10 mouse cellular contexts compared by ENCODE assay signal in the genomic region with DNA sequence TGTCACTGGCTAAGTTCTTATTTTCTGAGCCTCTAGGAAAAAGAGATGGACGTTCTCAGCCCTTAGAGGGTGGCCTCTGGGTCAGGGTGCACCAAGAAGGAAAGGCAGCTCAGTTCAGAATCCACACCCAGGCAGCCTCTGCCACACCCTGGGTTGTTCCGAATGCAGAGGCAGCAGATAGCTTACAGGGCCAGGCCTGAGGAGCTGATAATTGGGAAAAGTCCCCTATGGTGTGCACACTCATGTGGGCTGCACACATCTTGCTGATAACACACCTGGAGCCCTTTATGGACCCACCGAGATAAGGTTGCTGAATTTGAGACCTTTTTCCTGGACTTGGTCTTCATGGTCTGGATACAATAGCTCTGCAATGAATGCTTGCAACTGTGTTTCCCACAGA. TPM values are rescaled to one million over a fixed set of nuclear protein-coding genes. Genes with fewer than 3 reads are reported as not detected.
DNase-seq lines count a peak whose midpoint lies in the region; ATAC-seq lines count a peak whose summit lies in the region.
"Had no signal": no experiment of that assay in that cellular context is flagged by ENCODE, and none has a peak within 500 bp of the region (broad histone marks: within the 10 kb centered on the region; RNA-seq: fewer than 3 reads in every experiment).

No protein-coding gene starts in this region.

- H3K4me3 ChIP-seq in heart, embryonic 11.5 days (ENCODE audit: low read depth, low read length): no peak overlapping the region

- H3K4me1 ChIP-seq in heart, embryonic 11.5 days (ENCODE audit: control insufficient read depth, insufficient read depth, low read length): peaks cover 9% of the 10 kb centered on the region; the same call in 1 of the 2 replicates

- H3K36me3 ChIP-seq in heart, embryonic 11.5 days (ENCODE audit: control insufficient read depth, insufficient read depth, low read length): no peaks in the 10 kb centered on the region

- DNase-seq in heart, postnatal 25 days (ENCODE audit: low spot score): no peak
- peak; percentile 52 for DNase-seq in MEL-GATA-1-ER (ENCODE audit: extremely low read depth, low read depth)
- no peak for DNase-seq in ovary, postnatal 10 days (ENCODE audit: low spot score)
- DNase-seq in layer of hippocampus, adult 8-10 months (ENCODE audit: low spot score in 2 of 2): no peak
- no peak for DNase-seq in adrenal gland, adult 8-10 months
- DNase-seq: cerebellum, adult 9-10 months; kidney, adult 18-20 months had no signal

- peak; percentile 93 for ATAC-seq in heart, embryonic 11.5 days (replicated peaks; ENCODE audit: insufficient number of reproducible peaks, low FRiP score, low TSS enrichment)
- peak; percentile 89 for ATAC-seq in erythroid progenitor cell, adult 5-6 weeks (replicated peaks; ENCODE audit: low FRiP score, poor library complexity, severe bottlenecking)
- peak; percentile 89 for ATAC-seq in megakaryocyte progenitor cell, adult 5-6 weeks (replicated peaks; ENCODE audit: poor library complexity)

- H3K27me3 ChIP-seq in heart, embryonic 11.5 days (ENCODE audit: control insufficient read depth, insufficient read depth, low read length): no peaks in the 10 kb centered on the region

- WGBS in heart, embryonic 11.5 days (ENCODE audit: insufficient replicate concordance): 57% methylated on average over 3 of the region's 3 CpGs

- H3K4me2 ChIP-seq in heart, embryonic 11.5 days: peak overlapping the region; percentile 24; the same call in 1 of the 2 replicates

- H3K9ac ChIP-seq in heart, embryonic 11.5 days (ENCODE audit: low read depth, low read length): no peak overlapping the region

- peak overlapping the region; percentile 83 for H3K27ac ChIP-seq in heart, embryonic 11.5 days (ENCODE audit: low read depth, low read length)

- intact Hi-C loops in heart, postnatal 25 days (cut with DNase I): no loop called here

- H3K9me3 ChIP-seq in heart, embryonic 11.5 days (replicated peaks; ENCODE audit: control insufficient read depth, low read length): no peaks in the 10 kb centered on the region

RNA-seq across cellular contexts. Expression of gene Mgst3, which starts 9.5 kb away (rescaled TPM):
- polyA plus RNA-seq in heart, embryonic 11.5 days (2014; fragmentation: Nextera tagmentation; extraction: Ambion mirVana): 179 and 182 TPM in 2 replicates
- 100 to 1,000 TPM; 284 to 285 TPM for total RNA-seq in heart, postnatal 25 days (2021)
- 406 and 410 TPM in 2 replicates for total RNA-seq in erythroid progenitor cell, adult 5-6 weeks (2015; ENCODE audit: low replicate concordance)
- 298 and 328 TPM in 2 replicates for total RNA-seq in erythroid progenitor cell, adult 5-6 weeks (2017; ENCODE audit: low replicate concordance)
- 14.0 and 16.5 TPM in 2 replicates for total RNA-seq in megakaryocyte progenitor cell, adult 5-6 weeks (2015)
- 11.8 and 18.1 TPM in 2 replicates for total RNA-seq in megakaryocyte progenitor cell, adult 5-6 weeks (2017)
- 10 to 100 TPM; 67.6 to 74.1 (median 67.9) TPM for total RNA-seq in layer of hippocampus, adult 8-10 months (2022)
- 100 to 1,000 TPM in 2 of 4 experiments, 10 to 100 TPM in 2; 69.3 to 119 (median 87.4) TPM for total RNA-seq in adrenal gland, adult 8-10 months (2022)

RNA-seq across cellular contexts. Expression of gene Aldh9a1, which starts 34.4 kb away (rescaled TPM):
- polyA plus RNA-seq in heart, embryonic 11.5 days (2014; fragmentation: Nextera tagmentation; extraction: Ambion mirVana): 35.6 and 35.7 TPM in 2 replicates
- 10 to 100 TPM; 21.4 to 23.6 TPM for total RNA-seq in heart, postnatal 25 days (2021)
- 13.0 and 20.1 TPM in 2 replicates for total RNA-seq in erythroid progenitor cell, adult 5-6 weeks (2015; ENCODE audit: low replicate concordance)
- 9.4 and 11.8 TPM in 2 replicates for total RNA-seq in erythroid progenitor cell, adult 5-6 weeks (2017; ENCODE audit: low replicate concordance)
- total RNA-seq in megakaryocyte progenitor cell, adult 5-6 weeks (2015): 43.1 and 45.0 TPM in 2 replicates
- total RNA-seq in megakaryocyte progenitor cell, adult 5-6 weeks (2017): 36.3 and 46.6 TPM in 2 replicates
- total RNA-seq in layer of hippocampus, adult 8-10 months (2022): 10 to 100 TPM; 26.6 to 33.8 (median 32.2) TPM
- 100 to 1,000 TPM in 1 of 4 experiments, 10 to 100 TPM in 3; 68.3 to 108 (median 76.9) TPM for total RNA-seq in adrenal gland, adult 8-10 months (2022)
